Mouse (Mus musculus) megakaryocyte, adult 5-6 weeks (primary cell): Measurements from ENCODE around the gene Tshz2. TPM values are rescaled to one million over a fixed set of nuclear protein-coding genes. Genes with fewer than 3 reads are reported as not detected.

Experiments
- ATAC-seq: 2 replicates; pipeline ENCODE4 v1.8.0; 2016; ENCODE audit warnings: mild to moderate bottlenecking, inconsistent platforms; ENCODE audit not compliant: poor library complexity, severe bottlenecking
- total RNA-seq, 2 experiments: library from RNA; stranded (forward) in 1 of 2; stranded (reverse) in 1 of 2; fragments of 153-499, 151-499 nt in 1 of 2; fragments of 221-1000, 200-1000 nt in 1 of 2; gene quantifications; 2 replicates each; pipeline versions ENCODE4 v1.2.3 to v1.2.4; 2015 to 2017

The Tshz2 gene
- total RNA-seq, 2 experiments from 2014 or later, result not detected

DNA sequence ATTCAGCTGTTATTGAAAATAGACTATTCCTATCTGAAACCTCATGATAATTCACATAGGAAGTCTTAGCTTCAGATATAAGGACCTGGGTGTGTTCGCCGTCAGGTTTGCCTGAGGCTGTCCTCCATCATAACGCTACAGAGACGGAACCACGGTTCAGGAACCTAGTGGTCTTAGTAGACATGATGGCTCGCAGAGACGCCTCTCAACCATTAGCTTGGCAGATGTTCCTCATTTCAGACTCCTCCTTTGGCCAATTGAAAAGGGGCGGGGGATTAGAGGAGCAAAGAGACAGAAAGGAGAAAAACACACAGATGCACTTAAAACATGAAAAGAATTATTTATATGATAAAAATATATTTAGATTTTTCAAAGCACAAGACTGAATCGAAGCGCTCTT, 445.2 kb downstream of the Tshz2 start:
- ATAC-seq, result no peak

DNA sequence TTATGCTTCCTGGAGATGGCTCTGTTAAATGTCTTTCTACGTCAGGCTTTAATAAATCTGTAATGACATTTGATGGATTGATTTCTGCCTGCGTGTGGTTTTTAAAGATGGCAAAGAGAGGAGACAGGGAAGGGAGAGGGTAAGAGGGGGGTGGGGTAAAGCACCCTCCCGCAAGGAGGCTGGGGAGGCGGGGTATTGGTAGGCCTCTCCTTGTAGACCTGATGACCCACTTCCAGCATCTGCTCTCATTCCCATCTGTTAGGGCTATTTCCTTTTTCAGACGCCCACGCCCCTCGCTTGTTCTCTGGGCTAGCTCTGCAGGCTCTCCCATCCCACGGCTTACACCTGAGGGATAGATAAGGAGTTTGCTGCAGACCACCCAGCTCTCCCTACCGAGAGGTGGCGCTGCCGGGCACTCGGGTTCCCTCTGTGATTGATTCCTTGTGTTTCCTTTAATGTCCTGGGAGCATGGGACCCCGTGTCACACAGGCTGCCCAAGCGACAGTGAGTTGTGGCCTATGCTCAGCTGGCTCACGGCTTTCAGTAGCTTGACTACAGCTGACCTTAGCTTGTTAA, 445.7 kb downstream of the Tshz2 start:
- ATAC-seq, result no peak

DNA sequence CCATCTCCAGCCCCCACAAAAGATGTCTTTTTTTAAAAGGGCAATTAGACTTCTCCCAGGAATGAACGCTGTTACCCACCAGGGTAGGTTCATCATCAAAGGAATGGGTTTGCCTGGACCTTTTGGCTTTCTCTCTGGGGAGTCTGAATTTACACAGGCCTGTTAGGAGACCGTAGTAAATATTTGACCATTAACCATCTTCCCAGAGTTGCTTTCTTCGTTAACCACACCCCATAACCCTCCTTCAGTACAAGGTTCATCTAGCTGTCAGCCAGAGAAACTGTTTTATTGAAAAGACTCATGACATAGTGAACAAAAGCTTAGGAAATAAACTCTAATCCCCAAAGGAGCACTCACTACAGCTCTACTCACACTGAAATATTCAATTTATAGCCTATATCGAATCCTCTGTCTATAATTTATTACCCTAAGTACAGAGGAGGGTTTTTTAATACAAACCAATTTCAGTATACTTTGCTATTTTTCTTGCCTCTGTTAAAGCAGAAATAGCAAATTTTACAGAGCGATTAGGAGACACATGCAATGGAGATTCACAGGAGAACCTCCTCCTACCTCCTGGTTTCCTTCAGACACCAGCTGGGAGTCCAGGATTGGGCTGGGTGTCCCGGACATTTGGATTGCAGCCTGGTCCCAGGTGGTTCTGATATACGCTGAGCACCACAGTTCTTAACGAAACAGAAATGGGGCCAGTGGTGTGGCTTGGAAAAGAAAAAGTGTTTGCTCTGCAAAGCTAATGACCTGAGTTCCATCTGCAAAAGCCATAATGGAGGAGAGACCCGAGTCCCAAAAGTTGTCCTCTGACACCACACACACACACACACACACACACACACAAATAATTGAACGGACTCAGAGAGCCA, 459.0 kb downstream of the Tshz2 start:
- no peak for ATAC-seq

DNA sequence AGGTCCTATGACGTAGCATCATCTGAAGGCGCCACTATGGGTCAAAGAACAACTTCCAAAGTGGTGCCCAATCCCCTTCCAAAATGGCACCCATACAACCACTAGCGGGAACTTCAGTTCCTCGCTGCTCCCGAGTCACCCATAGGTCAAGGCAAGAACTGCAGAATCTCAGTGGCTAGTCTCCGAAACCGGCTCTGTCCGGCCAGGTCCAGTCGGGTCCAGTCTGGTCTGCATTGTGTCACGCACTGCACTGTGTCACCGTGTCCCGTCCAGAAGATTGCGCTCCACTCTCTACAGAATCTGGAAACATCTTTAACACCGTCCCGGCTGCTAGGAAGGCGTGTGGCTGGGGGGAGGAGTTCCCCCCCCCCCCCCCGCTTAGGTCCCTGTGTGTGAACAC, 461.4 kb downstream of the Tshz2 start:
- no peak for ATAC-seq

DNA sequence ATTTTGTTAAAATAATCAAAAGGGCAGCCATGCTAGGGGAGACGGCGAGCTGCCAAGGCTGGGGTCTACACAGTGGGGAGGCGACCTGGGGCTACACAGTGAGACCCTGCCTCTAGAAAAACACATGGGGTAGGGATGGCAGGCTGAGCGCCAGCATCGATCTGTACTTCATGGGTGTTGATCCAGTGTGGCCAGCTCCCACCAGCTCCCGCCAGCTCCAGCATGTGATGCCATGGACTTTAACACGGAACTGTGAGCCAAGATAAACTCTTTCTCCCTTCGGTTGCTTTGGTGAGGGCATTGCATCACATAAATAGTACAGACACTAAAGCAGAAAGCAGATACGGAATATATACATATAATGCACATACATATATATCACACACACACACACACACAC, 462.1 kb downstream of the Tshz2 start:
- no peak for ATAC-seq

DNA sequence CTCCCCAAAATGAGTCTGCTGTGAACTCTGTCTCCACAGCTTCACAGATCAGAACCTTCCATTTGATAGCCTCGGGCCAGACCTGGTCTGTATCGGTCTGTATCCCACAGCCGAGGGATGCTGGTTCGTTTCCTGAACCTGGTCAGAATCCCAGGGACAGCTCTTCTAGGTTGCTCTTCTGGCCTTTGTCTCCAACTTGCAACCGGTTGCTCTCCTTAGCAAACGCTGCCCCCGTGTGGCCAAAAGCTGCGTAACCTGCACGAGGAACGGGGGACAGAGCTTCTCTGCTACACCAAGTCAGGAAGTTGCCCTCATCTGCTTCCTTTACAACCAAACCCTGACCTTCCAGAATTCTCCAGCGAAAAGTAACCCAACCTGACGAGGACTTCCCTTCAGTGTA, 468.3 kb downstream of the Tshz2 start:
- peak; percentile 89 for ATAC-seq

DNA sequence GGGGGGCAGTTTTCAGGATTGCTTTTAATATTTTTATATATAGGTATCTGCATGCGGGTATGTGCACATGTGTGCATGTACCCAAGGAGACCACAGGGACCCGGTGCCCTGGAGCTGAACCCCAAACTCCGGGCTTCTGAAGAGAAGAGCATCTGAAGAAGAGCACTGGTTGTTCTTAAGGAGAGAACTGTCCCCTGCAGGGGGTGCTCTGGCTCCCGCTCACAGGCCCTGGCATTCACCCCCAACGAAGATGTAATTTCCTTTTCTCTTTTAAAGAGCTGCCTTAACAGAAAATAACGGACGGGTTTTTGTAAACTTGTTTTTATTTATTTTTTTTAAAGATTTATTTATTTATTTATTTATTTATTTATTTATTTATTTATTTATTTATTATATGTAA, 469.1 kb downstream of the Tshz2 start:
- no peak for ATAC-seq

DNA sequence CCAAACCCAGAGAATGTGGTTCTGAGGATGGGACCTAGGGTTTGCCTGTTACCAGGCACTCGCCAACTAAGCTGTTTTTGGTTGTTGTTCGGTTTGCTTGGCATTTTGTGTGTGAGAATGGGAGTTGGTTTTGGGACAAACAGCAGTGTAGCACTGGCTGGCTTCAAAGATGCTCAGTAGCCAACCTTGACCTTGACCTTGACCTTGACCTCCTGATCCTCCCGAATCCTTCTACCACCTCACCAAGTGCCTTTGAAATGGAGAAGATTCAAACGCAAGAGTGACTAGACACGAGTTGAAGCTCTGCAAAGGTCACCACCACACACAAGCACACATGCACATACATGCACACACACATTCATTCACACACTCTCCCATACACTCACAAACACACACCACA, 470.5 kb downstream of the Tshz2 start:
- ATAC-seq, result no peak

DNA sequence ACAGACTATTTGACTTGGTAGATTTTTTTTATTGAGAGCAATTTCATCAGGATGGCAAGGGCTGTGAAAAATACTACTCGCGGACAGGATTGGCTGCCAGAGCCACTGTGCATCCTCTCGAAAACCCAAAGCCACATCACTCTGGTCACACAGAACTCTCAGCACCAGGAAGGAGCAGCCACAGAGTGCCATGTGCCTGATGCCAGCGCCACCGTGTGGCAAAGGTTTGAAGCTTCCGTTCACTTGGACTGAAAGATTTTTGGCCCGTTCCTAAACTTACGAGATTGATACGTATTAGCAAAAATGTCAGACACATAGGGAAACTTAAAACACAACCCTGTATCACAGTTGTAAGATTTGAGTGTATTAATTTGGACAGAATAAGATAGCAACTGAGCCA, 471.0 kb downstream of the Tshz2 start:
- ATAC-seq, result peak; percentile 66

DNA sequence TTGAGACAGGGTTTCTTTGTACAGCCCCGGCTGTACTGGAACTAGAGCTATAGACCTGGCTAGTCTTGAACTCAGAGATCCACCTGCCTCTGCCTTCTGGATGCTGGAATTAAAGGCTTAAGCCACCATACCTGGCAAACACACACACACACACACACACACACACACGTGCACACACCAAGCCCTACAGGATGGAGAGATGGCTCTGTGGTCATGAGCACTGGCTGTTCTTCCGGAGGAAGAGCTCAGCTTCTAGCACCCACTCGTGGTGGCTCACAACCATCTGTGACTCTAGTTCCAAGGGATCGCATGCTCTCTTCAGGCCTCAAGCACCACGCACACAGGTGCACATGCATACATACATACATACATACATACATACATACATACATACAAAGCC, 471.6 kb downstream of the Tshz2 start:
- ATAC-seq, result no peak

DNA sequence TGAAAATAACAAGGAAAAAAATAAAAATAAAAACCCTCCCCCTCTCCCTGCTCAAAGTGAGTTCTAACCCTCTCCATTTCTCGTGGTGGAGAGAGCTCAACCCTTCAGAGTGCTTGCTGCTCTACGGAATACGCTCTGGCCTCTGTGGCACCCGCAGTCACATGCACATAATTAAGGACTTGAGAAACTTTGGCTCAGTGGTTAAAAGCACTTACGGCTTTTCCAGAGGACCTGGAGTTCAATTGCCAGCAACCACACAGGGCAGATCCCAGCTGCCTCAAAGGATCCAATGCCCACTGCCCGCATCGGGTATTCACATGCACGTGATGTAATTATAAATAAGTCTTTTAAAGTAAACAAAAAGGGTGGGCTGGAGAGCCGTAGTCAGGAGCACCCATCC, 473.2 kb downstream of the Tshz2 start:
- ATAC-seq, result no peak

DNA sequence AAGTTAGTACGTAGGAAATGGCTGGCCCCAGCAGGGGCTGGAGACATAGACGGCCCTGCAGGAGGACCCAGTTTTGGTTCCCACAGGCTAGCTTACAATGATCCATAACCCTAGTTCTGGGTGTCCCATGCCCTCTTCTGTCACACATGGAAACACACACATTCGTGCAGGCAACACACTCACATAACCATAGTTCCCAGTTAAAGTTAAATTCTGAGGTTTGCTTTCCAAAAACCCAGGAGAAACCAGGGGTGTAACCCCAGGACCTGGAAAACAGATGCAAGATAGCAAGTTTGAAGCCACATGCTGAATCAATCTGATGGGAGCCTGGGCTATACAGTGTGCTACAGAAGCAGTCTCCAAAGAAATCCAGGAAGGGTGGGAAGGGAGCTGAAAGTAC, 475.0 kb downstream of the Tshz2 start:
- no peak for ATAC-seq

DNA sequence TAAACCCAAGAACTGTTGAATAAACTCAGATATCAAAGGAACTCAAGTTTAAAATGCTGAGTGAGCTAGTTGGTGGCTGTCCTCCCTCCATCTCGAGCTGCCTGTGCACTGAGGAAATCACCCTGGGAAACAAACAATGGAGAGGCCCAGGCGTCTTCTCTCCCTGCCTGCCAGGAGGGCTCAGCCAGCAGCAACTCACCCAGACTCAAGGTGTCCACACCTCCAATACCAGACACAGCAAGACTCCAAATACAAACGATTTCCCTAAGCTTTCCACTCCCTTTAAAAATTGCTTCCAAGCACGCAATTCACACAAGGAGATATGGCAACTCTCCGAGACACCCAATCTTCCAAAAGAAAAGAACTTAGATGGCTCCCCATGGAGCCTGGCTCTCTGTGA, 476.7 kb downstream of the Tshz2 start:
- ATAC-seq, result no peak

DNA sequence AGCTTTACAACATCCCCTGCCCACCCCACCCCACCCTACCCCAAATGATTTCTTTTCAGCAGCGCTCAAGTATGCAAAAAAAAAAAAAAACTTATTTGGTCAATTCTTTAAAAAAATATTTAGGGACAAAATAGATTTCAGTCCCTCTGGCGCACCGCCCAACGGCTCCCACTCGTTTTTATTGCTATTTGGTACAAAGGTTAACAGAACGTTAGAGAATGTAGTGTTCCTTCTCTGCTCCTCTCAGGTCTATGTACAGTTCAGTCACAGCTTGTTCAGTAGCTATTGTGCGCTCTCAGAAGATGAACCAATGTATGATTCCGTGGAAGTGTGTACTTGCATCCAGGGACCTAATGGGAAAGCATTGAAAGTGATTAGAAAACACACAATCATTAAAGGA, 477.5 kb downstream of the Tshz2 start:
- no peak for ATAC-seq

DNA sequence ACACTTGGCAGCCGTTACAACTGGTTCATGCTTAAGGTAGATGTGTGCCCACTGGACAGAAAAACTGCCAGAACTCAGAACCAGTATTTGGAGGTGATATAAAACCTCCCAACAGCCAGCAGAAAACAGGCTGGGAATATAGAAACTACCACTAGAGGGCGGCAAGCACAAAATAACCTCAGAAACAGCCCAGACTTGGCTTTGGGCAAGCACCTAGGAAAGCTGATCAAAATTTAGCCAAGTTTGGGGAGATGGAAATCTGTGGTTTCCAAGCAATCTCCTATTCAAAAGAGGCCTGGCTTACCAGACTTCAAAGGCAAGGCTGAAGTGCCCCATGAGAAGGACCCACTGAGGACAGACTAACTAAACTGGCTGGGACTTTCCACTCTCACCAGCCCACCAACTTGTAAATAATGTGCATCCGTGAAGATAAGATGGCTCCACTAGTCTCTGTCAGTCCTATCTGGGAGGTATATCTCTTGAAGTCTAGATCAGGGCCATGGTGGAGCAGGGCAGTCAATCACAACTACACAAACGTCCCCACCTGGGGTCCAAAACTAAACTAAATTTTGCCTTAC, 484.0 kb downstream of the Tshz2 start:
- ATAC-seq, result peak; percentile 57

DNA sequence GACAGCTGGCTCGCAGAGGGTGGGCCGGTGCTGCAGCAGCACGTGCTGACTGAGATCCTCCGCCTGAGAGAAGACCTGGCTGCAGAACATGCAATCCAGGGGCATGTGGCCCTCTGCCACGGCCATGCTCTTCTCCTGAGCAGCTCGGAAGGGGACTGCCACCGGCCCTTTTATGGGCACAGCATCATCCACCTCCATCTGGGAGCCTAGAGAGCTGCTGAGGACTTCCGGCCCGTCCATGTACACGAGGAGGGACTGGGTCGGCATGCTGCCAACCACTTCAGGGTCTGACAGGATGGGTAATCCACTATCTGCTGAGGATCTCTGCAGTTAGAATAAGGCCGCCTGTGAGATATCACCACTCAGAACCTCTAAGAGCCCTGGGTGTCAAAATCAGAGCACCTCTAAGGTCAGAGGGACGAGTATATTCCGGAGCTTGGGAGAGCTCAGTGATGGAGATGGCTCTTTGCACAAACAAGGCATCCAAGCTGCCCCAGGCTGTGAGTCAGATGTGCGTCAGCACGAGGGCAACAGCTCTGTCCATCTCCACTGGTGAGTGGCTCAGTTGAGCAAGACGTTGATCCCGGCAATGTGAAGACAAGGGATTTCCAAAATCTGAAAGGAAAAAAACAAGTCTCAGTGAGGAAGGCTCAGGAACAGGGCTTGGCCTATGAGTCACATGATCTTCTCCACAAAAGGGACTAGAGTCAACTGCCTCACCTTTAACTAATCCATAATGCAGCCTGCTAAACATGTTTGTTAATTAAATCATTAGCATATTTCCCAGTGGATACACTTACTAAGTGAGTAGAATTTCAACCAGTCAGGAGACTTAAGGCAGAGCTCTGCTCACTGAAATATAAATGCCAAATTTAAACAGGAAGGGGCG, 487.6 kb downstream of the Tshz2 start:
- no peak for ATAC-seq

Other genes with a start within 250 kb of the Tshz2 start
- not detected in 2 replicates for gene Gm11011, start 45.3 kb upstream of the Tshz2 start, total RNA-seq (2015)
- gene Gm11011, start 45.3 kb upstream of the Tshz2 start, total RNA-seq (2017), result not detected in 2 replicates